Mouse (Mus musculus) kidney, postnatal 14 days (tissue): Measurements from ENCODE around the gene Rtn4rl2.

Experiments
- DNase-seq: peaks from one replicate; pipeline ENCODE4 v3.0.0; 2022; ENCODE audit warnings: mixed read lengths

The Rtn4rl2 gene

DNA sequence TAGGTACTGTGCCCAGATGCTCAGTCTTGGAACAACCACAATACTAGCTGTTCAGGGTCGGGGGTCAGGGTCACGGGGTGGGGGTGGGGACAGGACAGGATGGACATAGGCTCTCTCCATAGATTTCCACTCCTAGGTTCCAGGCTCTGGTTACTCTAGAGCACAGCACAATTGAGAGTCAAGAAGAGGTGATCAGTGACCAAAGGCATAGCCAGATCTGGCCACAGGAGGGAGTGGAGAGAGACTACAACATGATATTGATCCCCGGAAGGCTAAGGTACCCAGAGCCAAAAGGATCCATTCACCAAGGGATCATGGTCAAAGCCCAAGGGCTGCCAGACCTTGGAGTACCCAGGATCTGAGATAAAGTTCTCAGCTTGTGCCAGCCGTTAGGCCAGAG, 1.9 kb downstream of the Rtn4rl2 start:
- no peak for DNase-seq

DNA sequence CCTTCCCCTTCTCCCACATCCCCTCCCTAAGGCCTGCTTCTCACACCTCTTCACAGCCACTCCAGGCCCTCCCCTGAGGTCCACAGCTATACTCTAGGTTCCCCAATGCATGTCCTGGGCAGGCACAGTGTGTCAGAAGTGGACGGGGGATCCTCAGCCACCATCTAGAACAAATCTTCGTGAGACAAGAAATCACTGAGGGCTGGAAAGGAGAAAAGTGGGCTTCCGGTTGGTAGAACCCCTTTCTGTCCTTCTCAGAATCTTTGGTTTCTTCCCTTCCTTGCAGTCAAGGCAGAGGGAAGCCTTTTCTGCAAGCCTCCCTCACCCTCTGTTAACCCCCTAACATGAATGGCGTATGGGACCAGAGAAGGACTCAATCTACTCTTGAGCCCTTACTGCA, 2.6 kb downstream of the Rtn4rl2 start:
- DNase-seq, result no peak

GRCm38 (mm10) chr2:84883530-84883929, 3.0 kb downstream of the Rtn4rl2 start:
- no peak for DNase-seq

- no peak for DNase-seq
Measured at GRCm38 (mm10) chr2:84883084-84883483, 3.4 kb downstream of the Rtn4rl2 start.

- peak; percentile 21 for DNase-seq
Measured at GRCm38 (mm10) chr2:84882606-84883005, 3.9 kb downstream of the Rtn4rl2 start.

GRCm38 (mm10) chr2:84880590-84880989, 5.9 kb downstream of the Rtn4rl2 start:
- DNase-seq, result no peak

- DNase-seq, result no peak
Measured at GRCm38 (mm10) chr2:84875842-84876241, 10.7 kb downstream of the Rtn4rl2 start.

DNA sequence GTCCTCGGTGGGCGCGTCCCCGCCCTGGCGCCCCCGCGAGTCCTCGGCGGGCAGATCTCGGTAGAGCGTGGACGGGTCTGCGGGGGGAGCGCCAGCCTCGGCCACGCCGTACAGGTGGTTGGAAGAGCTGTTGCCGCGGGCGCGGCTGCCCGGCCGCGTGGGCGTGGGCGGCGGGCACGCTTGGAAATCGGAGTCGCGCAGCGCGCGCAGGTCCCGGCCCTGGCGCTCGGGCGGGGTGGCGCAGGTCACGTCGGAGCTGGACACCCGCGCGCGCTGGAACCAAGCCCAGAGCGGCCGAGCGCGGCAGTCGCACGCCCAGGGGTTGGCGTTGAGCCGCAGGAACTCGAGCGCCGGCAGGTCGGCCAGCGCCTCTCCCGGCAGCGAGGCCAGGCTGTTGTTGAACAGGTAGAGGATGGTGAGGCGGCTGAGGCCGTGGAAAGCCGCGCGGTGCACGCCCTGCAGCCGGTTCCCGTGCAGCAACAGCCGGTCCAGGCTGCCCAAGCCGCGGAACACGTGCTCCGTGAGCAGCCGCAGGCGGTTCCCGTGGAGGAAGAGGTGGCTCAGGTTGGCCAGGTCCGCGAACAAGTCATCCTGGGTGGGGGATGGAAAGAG, 14.3 kb downstream of the Rtn4rl2 start:
- DNase-seq, result peak; percentile 83

GRCm38 (mm10) chr2:84870623-84871160, 15.8 kb downstream of the Rtn4rl2 start:
- DNase-seq, result no peak

GRCm38 (mm10) chr2:84868977-84869376, 17.5 kb downstream of the Rtn4rl2 start:
- DNase-seq, result no peak

- peak; percentile 69 for DNase-seq
Measured at GRCm38 (mm10) chr2:84868521-84868943, 18.0 kb downstream of the Rtn4rl2 start.

- DNase-seq, result peak; percentile 53
Measured at GRCm38 (mm10) chr2:84865616-84866571, 20.6 kb downstream of the Rtn4rl2 start.

GRCm38 (mm10) chr2:84862231-84862630, 24.3 kb downstream of the Rtn4rl2 start:
- no peak for DNase-seq

DNA sequence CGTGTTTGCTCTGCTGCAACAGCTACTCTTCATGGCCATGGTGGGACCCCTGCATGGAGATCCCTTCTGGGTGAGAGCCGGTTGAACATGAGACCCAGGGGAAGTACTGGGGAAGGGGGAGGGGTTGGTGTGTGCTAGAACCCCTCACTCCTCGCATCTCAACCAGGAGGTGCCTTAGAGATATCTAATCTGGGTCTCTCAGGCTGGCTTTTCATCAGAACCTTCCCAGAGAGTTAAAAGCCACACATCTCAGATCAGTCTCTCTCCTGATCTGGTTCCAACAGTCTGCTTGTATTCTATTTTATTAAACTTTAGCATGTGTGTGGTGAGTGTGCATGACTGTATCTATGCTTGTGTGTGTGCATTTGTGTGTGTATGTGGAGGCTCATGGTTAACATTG, 25.1 kb downstream of the Rtn4rl2 start:
- no peak for DNase-seq

DNA sequence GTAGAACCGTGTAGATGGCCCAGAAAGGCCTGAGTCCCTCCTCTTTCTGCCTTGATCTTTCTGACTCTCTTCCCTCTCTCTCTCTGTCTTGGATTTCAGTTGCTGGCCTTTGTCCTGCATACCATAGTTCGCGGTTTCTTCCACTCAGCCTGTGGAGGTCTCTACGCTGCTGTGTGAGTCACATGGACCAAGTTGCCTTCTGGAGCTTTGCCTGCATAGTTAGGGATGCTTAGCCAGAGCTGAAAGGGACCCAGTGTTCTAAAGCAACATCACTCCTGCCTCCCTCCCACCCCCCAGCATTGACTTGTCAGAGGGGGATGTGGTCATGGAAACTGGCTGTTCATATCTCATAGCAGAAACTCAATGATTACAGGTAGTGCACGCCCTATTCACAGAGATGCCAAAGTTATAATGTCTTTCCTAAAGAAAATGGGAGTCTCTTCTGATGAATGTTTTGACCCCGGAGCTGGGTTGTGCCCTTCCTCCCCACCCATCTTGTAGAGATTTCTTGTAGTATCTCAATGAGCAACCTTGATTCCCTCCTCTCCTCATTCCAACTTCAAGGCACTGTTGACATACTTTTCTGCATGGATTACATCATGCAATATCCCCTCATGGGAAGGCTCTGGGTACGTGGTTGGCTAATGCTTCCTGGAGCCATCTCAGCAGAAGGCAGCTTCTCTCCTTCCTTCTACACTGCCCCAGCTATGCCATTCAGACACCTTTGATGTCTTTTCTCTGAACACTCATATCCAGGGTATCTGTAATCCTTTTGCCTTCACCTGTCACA, 26.3 kb downstream of the Rtn4rl2 start:
- DNase-seq, result no peak

GRCm38 (mm10) chr2:84858551-84858950, 28.0 kb downstream of the Rtn4rl2 start:
- DNase-seq, result no peak

DNA sequence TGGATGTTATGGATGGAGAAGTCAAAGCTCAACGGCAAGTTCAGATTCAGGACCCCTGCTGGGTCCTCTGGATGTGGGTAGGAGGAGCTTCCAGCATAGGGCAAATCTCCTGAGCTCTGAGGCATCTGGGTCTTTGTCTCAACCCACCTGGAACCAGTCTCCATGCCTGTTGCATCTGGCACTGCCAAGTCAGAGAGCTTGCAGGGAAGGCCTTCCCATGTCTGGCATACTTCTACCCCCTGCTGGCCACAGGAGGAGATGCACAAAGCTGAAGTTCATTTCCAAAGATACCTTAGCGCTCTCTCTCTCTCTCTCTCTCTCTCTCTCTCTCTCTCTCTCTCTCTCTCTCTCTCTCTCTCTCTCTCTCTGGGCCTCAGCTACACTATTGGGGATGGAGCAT, 30.8 kb downstream of the Rtn4rl2 start:
- peak; percentile 66 for DNase-seq

GRCm38 (mm10) chr2:84851130-84852040, 35.1 kb downstream of the Rtn4rl2 start:
- peak; percentile 82 for DNase-seq

- DNase-seq, result no peak
Measured at GRCm38 (mm10) chr2:84850407-84851129, 35.9 kb downstream of the Rtn4rl2 start.

DNA sequence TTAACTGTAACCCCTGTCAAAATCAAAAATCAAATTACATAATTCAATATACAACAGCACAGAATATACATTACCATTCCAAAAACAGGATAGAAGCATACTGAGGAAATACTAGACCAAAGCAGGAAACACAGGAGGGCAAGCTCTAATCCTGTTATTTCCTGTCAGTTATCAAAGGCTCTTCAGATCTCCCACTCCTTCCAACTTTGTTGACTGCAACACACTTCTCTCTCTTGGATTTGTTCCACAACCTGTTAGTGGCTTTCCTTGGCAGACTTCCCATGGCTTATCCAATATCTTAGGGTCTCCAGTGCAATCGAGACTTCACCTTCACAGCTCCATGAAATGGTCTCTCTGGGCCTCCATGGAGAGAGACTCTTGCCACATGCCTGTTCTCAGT, 41.3 kb downstream of the Rtn4rl2 start:
- no peak for DNase-seq

- DNase-seq, result no peak
Measured at GRCm38 (mm10) chr2:84843654-84844053, 42.9 kb downstream of the Rtn4rl2 start.
